Mouse (Mus musculus) forebrain, embryonic 16.5 days (tissue): ENCODE data around the gene Id2. TPM values are rescaled to one million over a fixed set of nuclear protein-coding genes. Genes with fewer than 3 reads are reported as not detected.

Source experiments
- ATAC-seq: fragments of 200-750 bp; cut with Nextera tagmentation; 2 replicates; pipeline ENCODE4 v1.8.0; 2017; ENCODE audit warnings: mild to moderate bottlenecking, moderate library complexity
- H3K27ac ChIP-seq: fragments of 300-500 bp; sonication (generic); 2 replicates; pipeline ENCODE4 v1.5.1; 2014; ENCODE audit warnings: low read length, control low read depth
- H3K27me3 ChIP-seq: fragments of 300-500 bp; sonication (generic); replicated peaks from 2 replicates; pipeline ENCODE4 v1.6.1; 2014; ENCODE audit warnings: low read length; ENCODE audit not compliant: control insufficient read depth, insufficient read depth
- H3K36me3 ChIP-seq: fragments of 300-500 bp; sonication (generic); 2 replicates; pipeline ENCODE4 v1.6.1; 2014; ENCODE audit not compliant: control insufficient read depth, insufficient read depth
- H3K4me1 ChIP-seq: fragments of 300-500 bp; sonication (generic); replicated peaks from 2 replicates; pipeline ENCODE4 v1.6.1; 2014; ENCODE audit warnings: low read length; ENCODE audit not compliant: control insufficient read depth, insufficient read depth
- H3K4me2 ChIP-seq: fragments of 300-500 bp; sonication (generic); 2 replicates; pipeline ENCODE4 v1.6.1; 2014; ENCODE audit warnings: mild to moderate bottlenecking, low read length, control low read depth
- H3K4me3 ChIP-seq: fragments of 300-500 bp; sonication (generic); replicated peaks from 2 replicates; pipeline ENCODE4 v1.5.1; 2014; ENCODE audit warnings: mild to moderate bottlenecking, low read length, control low read depth
- H3K9ac ChIP-seq: fragments of 300-500 bp; sonication (generic); replicated peaks from 2 replicates; pipeline ENCODE4 v1.6.1; 2014; ENCODE audit warnings: low read depth, low read length, control low read depth
- H3K9me3 ChIP-seq: fragments of 300-500 bp; sonication (generic); 2 replicates; pipeline ENCODE4 v1.6.1; 2016; ENCODE audit warnings: low read length; ENCODE audit not compliant: control insufficient read depth
- WGBS: fragments of 180-500 bp; shearing (Covaris S2); extraction: QIAGEN DNeasy Blood & Tissue Kit; methylation state at CpG from one replicate; pipeline ENCODE4 v1.1.7; 2014; 5-methylcytosine and 5-hydroxymethylcytosine counted together
- polyA plus RNA-seq: library from polyadenylated mRNA; unstranded; fragments of >200 nt; fragmentation: Nextera tagmentation; extraction: Ambion mirVana; gene quantifications from 2 replicates; pipeline ENCODE4 v1.2.1, GENCODE M21; 2015

Id2 gene
- polyA plus RNA-seq, 1 experiment from 2014 or later = 592 TPM

GRCm38 (mm10) chr12:25093241-25093774 is 3.6 kb downstream of the Id2 start:
- peaks cover 37% of the 10 kb centered on the region for H3K4me1 ChIP-seq
- H3K9ac ChIP-seq = peak overlapping the region; percentile 53
- H3K27ac ChIP-seq = peak overlapping the region; percentile 10; the same call in 1 of the 2 replicates
- no peak for ATAC-seq
- H3K9me3 ChIP-seq = no peaks in the 10 kb centered on the region
- peak overlapping the region; percentile 75 for H3K4me2 ChIP-seq
- 29% methylated on average over 11 of the region's 11 CpGs for WGBS
- H3K4me3 ChIP-seq = peak overlapping the region; percentile 49
- H3K36me3 ChIP-seq = no peaks in the 10 kb centered on the region
- no peaks in the 10 kb centered on the region for H3K27me3 ChIP-seq

- Histone ChIP-seq H3K9me3 (no peaks in the 10 kb centered on the region), H3K9ac (peak overlapping the region; percentile 53), H3K36me3 (no peaks in the 10 kb centered on the region), H3K4me1 (peaks cover 32% of the 10 kb centered on the region), H3K27ac (peak overlapping the region; percentile 63; the same call in 1 of the 2 replicates), H3K27me3 (no peaks in the 10 kb centered on the region), H3K4me3 (peak overlapping the region; percentile 49), H3K4me2 (peak overlapping the region; percentile 75)
- ATAC-seq = no peak
- 7% methylated on average over 17 of the region's 17 CpGs for WGBS
Measured at GRCm38 (mm10) chr12:25092751-25093211, 4.2 kb downstream of the Id2 start.

GRCm38 (mm10) chr12:25092027-25092704 is 4.8 kb downstream of the Id2 start:
- H3K4me1 ChIP-seq = peaks cover 26% of the 10 kb centered on the region
- H3K9ac ChIP-seq = peak overlapping the region; percentile 53
- no peaks in the 10 kb centered on the region for H3K36me3 ChIP-seq
- H3K4me3 ChIP-seq = peak overlapping the region; percentile 49
- H3K27me3 ChIP-seq = no peaks in the 10 kb centered on the region
- peak; percentile 43 for ATAC-seq
- H3K9me3 ChIP-seq = no peaks in the 10 kb centered on the region
- H3K4me2 ChIP-seq = peak overlapping the region; percentile 75
- 8% methylated on average over 25 of the region's 25 CpGs for WGBS
- peak overlapping the region; percentile 63; the same call in 1 of the 2 replicates for H3K27ac ChIP-seq

GRCm38 (mm10) chr12:25089433-25089832 is 7.5 kb downstream of the Id2 start:
- Histone ChIP-seq H3K27ac (no peak overlapping the region), H3K4me3 (no peak overlapping the region), H3K36me3 (no peaks in the 10 kb centered on the region), H3K4me1 (peaks cover 19% of the 10 kb centered on the region), H3K9ac (no peak overlapping the region), H3K4me2 (no peak overlapping the region), H3K27me3 (no peaks in the 10 kb centered on the region), H3K9me3 (no peaks in the 10 kb centered on the region)
- WGBS = 90% methylated on average over 1 of the region's 1 CpGs
- no peak for ATAC-seq

GRCm38 (mm10) chr12:25086966-25087365 is 10.0 kb downstream of the Id2 start:
- no peak for ATAC-seq
- no peaks in the 10 kb centered on the region for H3K27me3 ChIP-seq
- no peak overlapping the region for H3K4me2 ChIP-seq
- no peaks in the 10 kb centered on the region for H3K36me3 ChIP-seq
- no peak overlapping the region for H3K9ac ChIP-seq
- 45% methylated on average over 4 of the region's 4 CpGs for WGBS
- peaks cover 4% of the 10 kb centered on the region; the same call in 1 of the 2 replicates for H3K4me1 ChIP-seq
- H3K9me3 ChIP-seq = no peaks in the 10 kb centered on the region
- H3K27ac ChIP-seq = no peak overlapping the region
- no peak overlapping the region for H3K4me3 ChIP-seq

GRCm38 (mm10) chr12:25083260-25084178 is 13.4 kb downstream of the Id2 start:
- Histone ChIP-seq H3K4me3 (no peak overlapping the region), H3K27me3 (no peaks in the 10 kb centered on the region), H3K27ac (no peak overlapping the region), H3K9me3 (no peaks in the 10 kb centered on the region), H3K9ac (no peak overlapping the region), H3K36me3 (no peaks in the 10 kb centered on the region), H3K4me1 (no peaks in the 10 kb centered on the region), H3K4me2 (no peak overlapping the region)
- 38% methylated on average over 26 of the region's 26 CpGs for WGBS
- ATAC-seq = no peak

GRCm38 (mm10) chr12:25074344-25074743 is 22.6 kb downstream of the Id2 start:
- ATAC-seq = no peak
- no peak overlapping the region for H3K4me2 ChIP-seq
- no peaks in the 10 kb centered on the region for H3K36me3 ChIP-seq
- H3K4me3 ChIP-seq = no peak overlapping the region
- no peaks in the 10 kb centered on the region for H3K9me3 ChIP-seq
- no peak overlapping the region for H3K27ac ChIP-seq
- H3K9ac ChIP-seq = no peak overlapping the region
- H3K4me1 ChIP-seq = no peaks in the 10 kb centered on the region
- no peaks in the 10 kb centered on the region for H3K27me3 ChIP-seq
- WGBS = 88% methylated on average over 3 of the region's 3 CpGs

- H3K27ac ChIP-seq = no peak overlapping the region
- H3K9me3 ChIP-seq = no peaks in the 10 kb centered on the region
- no peak overlapping the region for H3K4me3 ChIP-seq
- H3K36me3 ChIP-seq = no peaks in the 10 kb centered on the region
- H3K4me2 ChIP-seq = no peak overlapping the region
- H3K9ac ChIP-seq = no peak overlapping the region
- WGBS = 90% methylated on average over 4 of the region's 4 CpGs
- ATAC-seq = no peak
- H3K4me1 ChIP-seq = no peaks in the 10 kb centered on the region
- no peaks in the 10 kb centered on the region for H3K27me3 ChIP-seq
Measured at GRCm38 (mm10) chr12:25073374-25073773, 23.6 kb downstream of the Id2 start.

- Histone ChIP-seq H3K9ac (no peak overlapping the region), H3K4me2 (no peak overlapping the region), H3K36me3 (peaks cover 7% of the 10 kb centered on the region; the same call in 1 of the 2 replicates), H3K27me3 (no peaks in the 10 kb centered on the region), H3K4me3 (no peak overlapping the region), H3K27ac (no peak overlapping the region), H3K4me1 (peaks cover 4% of the 10 kb centered on the region; the same call in 1 of the 2 replicates), H3K9me3 (no peaks in the 10 kb centered on the region)
- ATAC-seq = no peak
- 84% methylated on average over 6 of the region's 6 CpGs for WGBS
Measured at GRCm38 (mm10) chr12:25062264-25062663, 34.7 kb downstream of the Id2 start.
